Mouse (Mus musculus) CH12.LX (cell line): Measurements from ENCODE around the gene Vax2. TPM values are rescaled to one million over a fixed set of nuclear protein-coding genes. Genes with fewer than 3 reads are reported as not detected.

ENCODE experiments used
- DNase-seq: peaks from one replicate; pipeline ENCODE4 v3.0.0-alpha.2; 2013; ENCODE audit errors: extremely low read depth
- H3K27ac ChIP-seq: 2 replicates; pipeline ENCODE4 v1.5.1; 2012; ENCODE audit warnings: low read depth, mild to moderate bottlenecking, control low read depth, moderate library complexity; ENCODE audit not compliant: insufficient read depth
- H3K27me3 ChIP-seq: replicated peaks from 2 replicates; pipeline ENCODE3; 2012; ENCODE audit warnings: inconsistent platforms
- H3K36me3 ChIP-seq, 2 experiments: replicated peaks in 1 of 2; 2 replicates each; pipeline versions ENCODE3 to v1.6.1; 2012; ENCODE audit warnings: inconsistent platforms in 1 of 2, low read length in 1 of 2, mild to moderate bottlenecking in 1 of 2, mixed read lengths in 1 of 2, moderate library complexity in 1 of 2; ENCODE audit not compliant: control insufficient read depth in 1 of 2, insufficient read depth in 1 of 2
- H3K4me1 ChIP-seq, 2 experiments: 2 replicates each; pipeline ENCODE4 v1.6.1; 2012; ENCODE audit warnings: inconsistent platforms in 1 of 2, moderate library complexity in 1 of 2; ENCODE audit not compliant: insufficient read depth in 2 of 2, control insufficient read depth in 1 of 2
- H3K4me2 ChIP-seq: 2 replicates; pipeline ENCODE4 v1.6.1; 2012; ENCODE audit warnings: low read depth, mild to moderate bottlenecking, control low read depth; ENCODE audit not compliant: poor library complexity, insufficient read depth, severe bottlenecking
- H3K4me3 ChIP-seq, 3 experiments: fragments of 150-350 bp in 1 of 3; sonication (generic) in 1 of 3; replicated peaks in 1 of 3; 2 replicates each; pipeline versions ENCODE3 to v1.5.1; 2011 to 2012; ENCODE audit warnings: low read depth in 2 of 3, low read length in 2 of 3, mild to moderate bottlenecking in 2 of 3, moderate library complexity in 2 of 3, control low read depth in 1 of 3, improper control_type of control experiment in 1 of 3, inconsistent platforms in 1 of 3, mixed read lengths in 1 of 3; ENCODE audit not compliant: poor library complexity in 1 of 3
- H3K79me2 ChIP-seq: replicated peaks from 2 replicates; pipeline ENCODE4 v1.6.1; 2012; ENCODE audit warnings: mild to moderate bottlenecking, moderate library complexity; ENCODE audit not compliant: control insufficient read depth, poor library complexity, insufficient read depth, severe bottlenecking; ENCODE audit errors: extremely low read depth
- H3K9ac ChIP-seq: 2 replicates; pipeline ENCODE4 v1.6.1; 2012; ENCODE audit warnings: low read depth, mild to moderate bottlenecking, control low read depth, moderate library complexity; ENCODE audit not compliant: insufficient read depth
- H3K9me3 ChIP-seq: replicated peaks from 2 replicates; pipeline ENCODE3; 2012; ENCODE audit warnings: low read length, inconsistent platforms, mixed read lengths
- BHLHE40 ChIP-seq: IDR thresholded peaks from 2 replicates; pipeline ENCODE4 v1.6.1; 2011; ENCODE audit warnings: mild to moderate bottlenecking, low read depth, low read length, improper control_type of control experiment
- CHD1 ChIP-seq: IDR thresholded peaks from 2 replicates; pipeline ENCODE4 v1.6.1; 2012; ENCODE audit warnings: low read depth, low read length, improper control_type of control experiment, inconsistent platforms
- CTCF ChIP-seq, 2 experiments: IDR thresholded peaks in 1 of 2; conservative IDR thresholded peaks in 1 of 2; 2 replicates each; pipeline ENCODE4 v1.5.1; 2011 to 2012; ENCODE audit warnings: low read depth in 2 of 2, low read length in 2 of 2, improper control_type of control experiment in 1 of 2, inconsistent platforms in 1 of 2, mild to moderate bottlenecking in 1 of 2, moderate library complexity in 1 of 2
- E2F4 ChIP-seq: IDR thresholded peaks from 2 replicates; pipeline ENCODE4 v1.6.1; 2011; ENCODE audit warnings: low read depth, low read length, improper control_type of control experiment; ENCODE audit not compliant: insufficient replicate concordance
- ELF1 ChIP-seq: IDR thresholded peaks from 2 replicates; pipeline ENCODE4 v1.6.1; 2014; ENCODE audit warnings: low read depth, mild to moderate bottlenecking, inconsistent platforms, low read length, improper control_type of control experiment
- HCFC1 ChIP-seq: IDR thresholded peaks from 2 replicates; pipeline ENCODE4 v1.6.1; 2012; ENCODE audit warnings: low read depth, mild to moderate bottlenecking, inconsistent platforms, low read length, improper control_type of control experiment
- IRF4 ChIP-seq: IDR thresholded peaks from 2 replicates; pipeline ENCODE4 v1.6.1; 2014; ENCODE audit warnings: low read depth, mild to moderate bottlenecking, inconsistent platforms, low read length, improper control_type of control experiment
- JUN ChIP-seq: IDR thresholded peaks from 2 replicates; pipeline ENCODE4 v1.6.1; 2011; ENCODE audit warnings: low read depth, mild to moderate bottlenecking, low read length, improper control_type of control experiment, moderate library complexity; ENCODE audit not compliant: insufficient read depth
- JUND ChIP-seq: conservative IDR thresholded peaks from 2 replicates; pipeline ENCODE4 v1.6.1; 2011; ENCODE audit warnings: low read depth, low read length, improper control_type of control experiment
- KAT2A ChIP-seq: IDR thresholded peaks from 2 replicates; pipeline ENCODE4 v1.6.1; 2012; ENCODE audit warnings: low read length, improper control_type of control experiment, inconsistent platforms; ENCODE audit not compliant: insufficient replicate concordance
- MAX ChIP-seq: IDR thresholded peaks from 2 replicates; pipeline ENCODE4 v1.6.1; 2011; ENCODE audit warnings: low read length, improper control_type of control experiment
- MXI1 ChIP-seq: IDR thresholded peaks from 2 replicates; pipeline ENCODE4 v1.6.1; 2011; ENCODE audit warnings: mild to moderate bottlenecking, low read depth, low read length, improper control_type of control experiment
- MYC ChIP-seq: IDR thresholded peaks from 2 replicates; pipeline ENCODE4 v1.6.1; 2011; ENCODE audit warnings: low read depth, mild to moderate bottlenecking, improper control_type of control experiment, low read length
- NELFE ChIP-seq: IDR thresholded peaks from 2 replicates; pipeline ENCODE4 v1.6.1; 2011; ENCODE audit warnings: low read depth, low read length, improper control_type of control experiment
- NRF1 ChIP-seq: IDR thresholded peaks from 2 replicates; pipeline ENCODE4 v1.6.1; 2014; ENCODE audit warnings: low read depth, mild to moderate bottlenecking, inconsistent platforms, low read length, improper control_type of control experiment, moderate library complexity
- PAX5 ChIP-seq: IDR thresholded peaks from 2 replicates; pipeline ENCODE4 v1.6.1; 2012; ENCODE audit warnings: low read length, inconsistent platforms, mixed read lengths
- POLR2A ChIP-seq: IDR thresholded peaks from 2 replicates; pipeline ENCODE4 v1.6.1; 2011; ENCODE audit warnings: low read depth, mild to moderate bottlenecking, improper control_type of control experiment, low read length
- POLR2AphosphoS2 ChIP-seq: IDR thresholded peaks from 2 replicates; pipeline ENCODE4 v1.6.1; 2011; ENCODE audit warnings: low read depth, low read length, improper control_type of control experiment
- RCOR1 ChIP-seq: conservative IDR thresholded peaks from 2 replicates; pipeline ENCODE4 v1.6.1; 2012; ENCODE audit warnings: low read depth, mild to moderate bottlenecking, inconsistent platforms, low read length, improper control_type of control experiment
- SIN3A ChIP-seq: IDR thresholded peaks from 2 replicates; pipeline ENCODE4 v1.6.1; 2012; ENCODE audit warnings: low read length, improper control_type of control experiment, inconsistent platforms
- TBP ChIP-seq: conservative IDR thresholded peaks from 2 replicates; pipeline ENCODE4 v1.6.1; 2011; ENCODE audit warnings: low read depth, low read length, improper control_type of control experiment
- USF2 ChIP-seq: conservative IDR thresholded peaks from 2 replicates; pipeline ENCODE4 v1.6.1; 2011; ENCODE audit warnings: low read depth, low read length, improper control_type of control experiment
- ZNF384 ChIP-seq: IDR thresholded peaks from 2 replicates; pipeline ENCODE4 v1.6.1; 2012; ENCODE audit warnings: low read depth, low read length, improper control_type of control experiment, inconsistent platforms
- dilution Hi-C: fragments of 300-500 bp; cut with MboI; formaldehyde crosslinking; loops from 2 replicates; pipeline ENCODE4 v1.14.3; 2020; ENCODE audit warnings: low sequenced_read_pairs; ENCODE audit not compliant: extremely low pct_unique_long_range_greater_than_20kb, extremely low pct_ligation_motif_present
- in situ Hi-C: fragments of 300-500 bp; cut with MboI; formaldehyde crosslinking; loops from 3 replicates; pipeline ENCODE4 v1.14.3; 2019; ENCODE audit warnings: low sequenced_read_pairs, low pct_ligation_motif_present, low pct_unique_long_range_greater_than_20kb, mixed read lengths
- polyA plus RNA-seq: library from polyadenylated mRNA; unstranded; fragments of >175 nt; gene quantifications from 2 replicates; pipeline ENCODE4 v1.2.1, GENCODE M21; 2012; ENCODE audit warnings: low read depth; ENCODE audit not compliant: insufficient read length
- total RNA-seq, 2 experiments: library from RNA; depleted of rRNA; stranded (reverse); fragments of 300-350 nt in 1 of 2; fragments of >200 nt in 1 of 2; gene quantifications; 2 replicates each; pipeline ENCODE4 v1.2.3; 2012 to 2014

Vax2 gene
- total and polyA plus RNA-seq, 3 experiments: not detected

DNA sequence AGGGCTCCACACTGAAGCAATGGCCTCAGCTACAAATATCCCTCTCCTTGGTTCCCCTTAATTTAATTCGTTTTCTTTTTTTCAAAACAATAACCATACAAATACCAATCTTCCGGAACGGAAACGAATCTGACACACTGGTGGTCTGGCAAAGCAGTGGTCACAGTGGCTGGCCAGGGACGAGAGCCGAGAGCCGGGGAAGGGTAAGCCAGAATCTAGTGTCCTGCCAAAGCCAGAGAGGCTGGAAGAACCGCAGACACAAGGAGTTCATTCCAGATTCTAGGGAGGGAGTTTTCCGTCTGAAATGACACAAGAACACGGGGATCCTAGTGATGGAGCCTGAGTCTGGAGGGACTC is 7.4 kb upstream of the Vax2 start:
- Histone ChIP-seq H3K4me1 (no peaks in the 10 kb centered on the region), H3K4me2 (no peak overlapping the region), H3K27ac (no peak overlapping the region), H3K79me2 (no peaks in the 10 kb centered on the region), H3K4me3 (no peak overlapping the region), H3K9me3 (no peaks in the 10 kb centered on the region), H3K9ac (no peak overlapping the region), H3K27me3 (peaks cover 88% of the 10 kb centered on the region), H3K36me3 (no peaks in the 10 kb centered on the region)
- in situ Hi-C loops (no loop called here), dilution Hi-C loops (no loop called here)
- TF ChIP-seq POLR2AphosphoS2 (no peak), NRF1 (no peak), RCOR1 (no peak), CHD1 (no peak), MYC (no peak), PAX5 (no peak), CTCF (conservative IDR thresholded peaks at IDR 0.05 in 1 of 2, IDR thresholded peaks at IDR 0.05 in 1 of 2; ENCODE audit: low read depth in 2 of 2, low read length in 2 of 2) (no peak), MAX (no peak), NELFE (no peak), SIN3A (no peak), HCFC1 (no peak), ZNF384 (no peak), JUND (no peak), IRF4 (no peak), E2F4 (no peak), TBP (no peak)
- no peak for DNase-seq

DNA sequence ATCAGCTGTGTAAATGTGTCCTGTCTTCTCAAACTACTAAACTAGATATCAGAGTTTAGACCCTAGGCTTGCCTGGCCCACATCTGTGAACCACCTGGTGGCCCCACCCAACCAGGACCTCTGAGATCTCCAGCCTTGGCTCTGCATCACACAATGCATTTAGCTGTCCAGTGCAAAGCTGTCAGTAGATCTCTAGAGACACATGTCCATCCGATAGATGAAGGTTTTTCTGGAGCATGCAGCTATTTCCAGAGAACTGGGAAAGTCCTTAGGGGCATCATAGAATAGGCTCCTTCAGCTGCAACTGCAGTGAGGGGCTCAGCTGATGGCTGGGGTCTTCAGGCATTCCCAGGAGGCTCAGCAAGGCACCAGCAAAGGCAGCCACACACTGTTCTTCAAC is 6.8 kb upstream of the Vax2 start:
- Histone ChIP-seq H3K36me3 (no peaks in the 10 kb centered on the region), H3K9ac (no peak overlapping the region), H3K4me2 (no peak overlapping the region), H3K27me3 (peaks cover 90% of the 10 kb centered on the region), H3K27ac (no peak overlapping the region), H3K4me1 (no peaks in the 10 kb centered on the region), H3K79me2 (no peaks in the 10 kb centered on the region), H3K9me3 (no peaks in the 10 kb centered on the region), H3K4me3 (no peak overlapping the region)
- dilution Hi-C loops: no loop called here
- in situ Hi-C loops: no loop called here
- no peak for DNase-seq
- TF ChIP-seq MAX (no peak), TBP (no peak), ZNF384 (no peak), POLR2A (no peak), USF2 (no peak), KAT2A (no peak), MYC (no peak), E2F4 (no peak), BHLHE40 (no peak), JUN (no peak), MXI1 (no peak), CHD1 (no peak), ELF1 (no peak)
